Mouse (Mus musculus) cerebellum, adult 8-10 months (tissue): ENCODE measurements around the gene Hnrnpa2b1.

Experiments
- DNase-seq: peaks from one replicate; pipeline ENCODE4 v3.0.0; 2022

Gene Hnrnpa2b1

DNA sequence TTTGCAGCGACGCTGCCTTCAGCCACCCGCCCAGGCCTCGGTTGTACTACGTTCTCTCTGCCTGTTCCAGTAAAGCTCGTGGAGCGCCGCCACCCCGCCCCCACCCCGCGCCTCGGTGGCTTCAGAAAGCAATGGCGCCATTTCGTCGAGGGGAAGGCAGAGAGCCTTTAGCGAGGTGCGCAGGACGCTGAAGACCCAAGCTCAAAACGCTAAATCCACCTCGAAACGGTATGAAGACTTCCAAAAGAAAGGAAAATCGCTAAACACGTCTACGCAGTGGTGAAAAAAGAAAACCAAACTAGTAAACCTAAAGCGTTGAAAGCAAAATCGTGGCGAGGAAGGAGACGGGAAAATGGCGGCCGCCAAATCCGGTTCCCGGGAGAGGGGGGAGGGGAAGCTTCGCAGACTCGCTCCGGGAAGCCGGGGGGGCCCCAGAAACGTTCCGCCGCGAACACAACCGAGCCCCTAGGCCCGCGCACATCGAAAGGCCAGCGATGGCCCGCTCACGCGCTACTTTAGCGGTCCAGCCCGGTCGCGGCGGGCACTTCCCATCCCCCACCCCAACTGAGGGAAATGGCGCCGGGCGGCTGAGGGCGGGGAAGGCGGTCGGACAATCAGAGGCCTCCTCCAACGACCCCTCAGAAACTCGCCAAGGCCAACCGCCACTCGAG is 668 bp downstream of the Hnrnpa2b1 start:
- DNase-seq, result peak; percentile 79

DNA sequence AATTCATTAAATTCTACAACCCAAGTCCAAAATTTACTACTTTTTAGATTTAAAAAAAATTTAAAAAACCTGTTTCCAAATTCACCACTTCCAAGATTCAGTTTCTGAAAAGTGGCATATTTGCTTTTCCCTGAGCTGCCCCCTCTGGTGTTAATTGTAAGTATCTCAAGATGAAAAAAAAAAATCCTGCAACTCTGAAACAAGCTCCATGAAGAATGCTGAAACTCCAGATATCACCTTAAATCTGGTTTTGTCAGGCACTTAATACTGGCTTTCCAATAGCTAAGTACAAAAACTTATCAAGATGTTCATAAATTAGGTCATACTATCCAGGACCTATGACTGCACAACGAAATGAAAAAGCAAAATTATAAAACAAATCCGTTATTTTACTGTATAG is 2.0 kb downstream of the Hnrnpa2b1 start:
- no peak for DNase-seq

DNA sequence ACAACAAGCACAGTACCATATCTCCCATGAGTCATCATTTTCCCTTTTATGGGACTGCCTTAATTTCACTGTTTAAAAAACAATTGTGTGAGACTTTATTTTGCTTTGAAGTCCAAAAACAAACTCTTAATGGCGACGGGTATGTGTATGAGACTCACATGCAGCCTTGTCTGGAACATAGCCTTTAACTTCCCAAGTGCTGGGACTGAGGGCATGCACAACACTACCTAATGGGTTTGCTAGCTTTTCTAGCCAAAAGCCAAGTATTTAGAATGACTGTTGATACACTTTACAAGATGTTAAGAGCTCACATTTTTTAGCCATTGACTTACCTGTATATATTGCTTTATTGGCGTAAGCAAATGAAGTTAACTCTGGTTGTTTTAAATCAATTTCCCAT is 9.3 kb downstream of the Hnrnpa2b1 start:
- DNase-seq, result no peak

DNA sequence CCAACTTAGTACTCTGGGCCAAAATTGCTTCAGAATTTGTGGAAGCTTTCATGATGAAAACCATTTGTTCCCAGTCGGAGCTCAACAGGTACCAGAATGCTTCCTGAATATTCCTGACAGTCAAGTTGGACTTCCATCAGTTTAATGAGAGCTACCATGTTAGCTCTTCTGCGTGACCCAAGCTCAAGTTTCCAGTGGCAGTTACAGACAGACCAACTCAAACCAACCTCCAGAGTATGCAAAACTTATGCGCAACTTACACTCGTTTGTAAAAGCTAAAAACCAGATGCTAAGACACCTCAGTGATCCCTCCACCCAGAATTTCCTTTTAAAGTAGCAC is 9.7 kb downstream of the Hnrnpa2b1 start:
- DNase-seq, result no peak

DNA sequence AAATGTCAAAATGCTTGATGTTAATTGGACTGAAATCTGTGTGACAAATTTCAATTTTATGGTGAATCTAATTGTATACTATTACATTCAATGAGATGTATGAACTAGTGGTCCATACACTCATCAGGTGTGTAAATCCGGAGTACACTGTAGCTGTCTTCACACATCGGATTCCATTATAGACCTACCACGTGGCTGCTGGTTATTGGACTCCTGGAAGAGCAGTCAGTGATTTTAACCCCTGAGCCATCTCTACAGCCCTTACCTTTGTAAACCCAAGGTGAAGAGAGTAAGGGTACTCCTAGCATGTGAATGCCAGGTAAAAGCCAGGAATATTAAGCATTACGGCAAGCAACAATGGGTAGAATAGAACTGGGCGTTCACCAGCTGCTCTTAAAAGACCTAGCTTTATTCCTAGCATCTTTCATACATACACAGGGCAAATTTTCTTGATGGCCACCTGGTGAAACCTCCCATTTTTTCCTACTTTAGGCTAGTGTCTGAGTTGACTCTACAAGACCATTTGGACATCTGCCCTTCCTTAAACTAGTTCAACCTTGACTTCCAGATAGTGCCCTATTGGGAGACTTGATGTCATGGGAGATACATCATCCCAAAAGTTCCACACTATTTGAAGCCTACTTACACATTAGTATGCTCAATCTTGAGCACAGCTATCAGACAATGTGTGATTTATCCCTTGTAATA is 10.2 kb downstream of the Hnrnpa2b1 start:
- DNase-seq, result no peak

DNA sequence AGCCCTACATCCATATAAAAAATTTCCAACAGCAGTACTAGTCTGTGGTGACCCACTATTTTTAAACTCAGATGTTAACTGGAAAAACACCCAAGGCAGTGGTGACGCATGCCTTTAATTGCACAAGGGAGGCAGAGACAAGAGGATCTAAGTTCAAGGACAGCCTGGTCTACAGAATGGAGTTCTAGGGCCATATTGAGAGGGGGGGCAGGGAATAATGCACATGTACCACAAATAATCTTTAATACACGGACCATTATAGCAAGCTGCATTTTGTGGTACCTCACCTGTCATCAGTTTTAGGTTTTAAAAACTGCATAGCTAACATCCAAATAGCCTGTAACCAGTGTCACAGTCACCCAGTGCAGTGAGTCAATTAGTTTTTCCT is 10.8 kb downstream of the Hnrnpa2b1 start:
- DNase-seq, result no peak

DNA sequence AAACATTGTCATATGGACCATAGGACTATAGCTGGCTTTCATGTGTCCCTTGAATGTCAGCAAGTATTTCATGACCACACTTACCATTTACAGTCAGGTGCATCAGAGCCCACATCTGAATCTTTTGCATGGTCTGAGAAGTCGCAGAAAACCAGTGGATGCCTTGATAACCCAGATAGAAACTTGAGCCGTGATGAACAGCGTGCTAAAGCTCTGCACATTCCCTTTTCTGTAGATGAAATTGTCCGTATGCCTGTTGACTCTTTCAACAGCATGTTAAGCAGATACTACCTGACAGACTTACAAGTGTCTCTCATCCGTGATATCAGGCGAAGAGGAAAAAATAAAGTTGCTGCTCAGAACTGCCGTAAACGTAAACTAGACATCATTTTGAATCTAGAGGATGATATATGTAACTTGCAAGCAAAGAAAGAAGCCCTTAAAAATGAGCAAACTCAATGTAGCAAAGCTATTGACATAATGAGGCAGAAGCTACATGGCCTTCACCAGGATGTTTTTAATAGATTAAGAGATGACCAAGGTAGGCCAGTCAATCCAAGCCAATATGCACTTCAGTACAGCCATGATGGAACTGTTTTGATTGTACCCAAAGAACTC is 11.8 kb downstream of the Hnrnpa2b1 start:
- DNase-seq, result no peak

DNA sequence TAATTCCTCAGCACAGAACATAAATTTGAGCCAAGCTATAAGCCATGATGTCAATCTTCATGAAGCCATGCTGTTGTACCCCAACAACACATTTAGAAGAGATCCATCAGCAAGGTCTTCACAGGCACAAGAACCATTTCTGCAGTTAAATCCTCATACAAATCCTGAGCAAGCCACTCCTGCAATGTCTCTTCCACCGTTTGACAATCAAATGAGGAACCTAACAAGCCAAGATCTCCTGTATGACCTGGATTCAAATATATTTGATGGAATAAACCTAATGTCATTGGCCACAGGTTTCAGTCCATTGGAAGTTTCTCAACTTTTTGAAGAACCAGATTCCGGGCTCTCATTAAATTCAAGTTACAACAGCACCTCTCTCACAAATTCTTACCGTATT is 12.4 kb downstream of the Hnrnpa2b1 start:
- DNase-seq, result no peak

DNA sequence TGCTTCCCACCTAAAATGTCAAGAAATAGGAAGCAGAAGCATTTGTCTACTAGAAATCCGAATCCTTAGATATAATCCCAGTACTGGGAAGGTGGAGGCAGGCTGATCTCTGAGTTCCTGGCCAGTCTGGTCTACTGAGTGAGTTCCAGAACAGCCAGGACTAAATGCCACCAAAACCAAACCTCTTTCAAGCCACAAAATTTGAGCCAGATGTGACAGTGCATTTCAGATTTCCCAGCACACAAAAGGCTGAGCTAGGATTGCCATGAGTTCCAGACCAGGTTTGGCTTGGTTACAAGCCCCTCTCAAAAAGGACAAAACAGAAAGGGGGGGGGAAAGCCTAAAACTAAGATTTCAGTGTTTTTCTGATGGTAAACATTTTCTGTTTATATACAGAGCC is 13.5 kb downstream of the Hnrnpa2b1 start:
- no peak for DNase-seq

DNA sequence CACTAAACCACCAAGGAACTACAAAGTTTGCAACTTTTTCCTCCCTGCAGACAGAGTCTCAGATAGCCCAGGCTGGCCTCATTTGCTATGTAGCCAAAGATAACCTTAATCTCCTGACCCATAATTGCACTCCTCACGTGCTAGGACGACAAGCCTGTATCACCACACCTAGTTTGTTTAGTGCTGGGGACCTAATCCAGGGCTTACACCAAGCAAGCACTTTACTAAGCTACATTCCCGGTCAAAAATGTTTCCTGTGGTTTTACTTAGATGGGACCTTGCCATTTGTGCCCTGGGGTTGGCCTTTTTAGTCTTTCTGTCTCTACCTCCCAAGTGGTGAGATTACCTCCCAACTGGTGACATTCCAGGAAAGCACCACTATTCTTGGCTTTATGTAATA is 14.7 kb downstream of the Hnrnpa2b1 start:
- DNase-seq, result no peak

DNA sequence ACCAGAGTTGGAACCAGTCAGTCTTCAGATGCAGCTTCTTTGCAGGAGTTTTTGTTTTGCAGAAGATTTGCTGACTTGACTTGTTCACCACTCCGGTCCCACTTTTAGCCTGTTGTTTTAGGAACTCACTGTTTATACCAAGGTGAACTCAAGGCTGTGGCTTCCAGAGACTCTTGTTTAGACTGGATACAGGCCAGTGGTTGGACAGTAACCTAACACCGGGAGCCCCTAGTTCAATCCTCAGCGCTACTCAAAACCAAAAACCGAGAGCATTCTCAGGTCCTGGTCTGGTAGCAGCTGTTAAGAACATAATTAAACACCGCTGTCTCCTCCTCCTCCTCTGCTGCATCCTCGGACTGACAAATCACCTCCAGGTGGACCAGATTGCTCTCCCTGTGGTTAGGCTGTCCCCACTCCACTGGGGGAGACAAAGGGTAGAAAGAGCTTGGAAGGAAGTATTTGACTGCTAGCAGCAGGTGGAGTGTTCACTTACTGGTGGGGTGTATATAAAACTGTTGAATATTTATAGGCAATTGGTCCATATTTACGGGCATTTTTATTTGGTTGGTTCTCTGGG is 16.7 kb downstream of the Hnrnpa2b1 start:
- DNase-seq, result no peak

DNA sequence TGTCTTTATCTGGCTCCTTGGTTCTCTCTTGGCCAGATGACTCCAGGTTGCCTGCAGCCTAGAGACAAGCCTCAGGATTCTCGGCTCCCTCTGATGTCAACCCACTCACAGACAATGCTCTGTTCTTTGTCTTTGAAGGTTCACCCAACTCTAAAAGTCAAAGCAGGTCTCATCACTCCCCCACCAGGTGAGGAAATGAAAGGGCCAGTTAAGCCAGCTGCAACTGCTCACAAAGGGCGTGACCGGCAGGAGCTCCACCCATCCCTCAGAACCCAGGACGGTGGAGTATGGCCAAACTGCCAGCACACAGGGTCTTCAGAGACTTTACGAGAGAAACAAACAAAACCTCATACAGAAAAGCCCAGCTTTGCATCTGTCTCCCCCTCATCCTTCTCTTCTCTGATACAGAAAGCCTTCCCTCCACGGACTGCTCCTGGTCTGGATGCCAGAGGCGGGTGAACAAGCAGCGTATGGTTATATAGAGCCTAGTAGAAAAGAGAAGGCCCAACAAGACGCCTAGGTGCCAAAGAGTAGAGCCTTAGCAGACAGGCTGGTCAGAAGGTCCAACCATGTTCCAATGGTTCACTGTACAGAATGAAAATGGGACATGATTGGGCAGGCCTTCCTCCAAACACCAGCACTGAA is 27.4 kb downstream of the Hnrnpa2b1 start:
- DNase-seq, result no peak

DNA sequence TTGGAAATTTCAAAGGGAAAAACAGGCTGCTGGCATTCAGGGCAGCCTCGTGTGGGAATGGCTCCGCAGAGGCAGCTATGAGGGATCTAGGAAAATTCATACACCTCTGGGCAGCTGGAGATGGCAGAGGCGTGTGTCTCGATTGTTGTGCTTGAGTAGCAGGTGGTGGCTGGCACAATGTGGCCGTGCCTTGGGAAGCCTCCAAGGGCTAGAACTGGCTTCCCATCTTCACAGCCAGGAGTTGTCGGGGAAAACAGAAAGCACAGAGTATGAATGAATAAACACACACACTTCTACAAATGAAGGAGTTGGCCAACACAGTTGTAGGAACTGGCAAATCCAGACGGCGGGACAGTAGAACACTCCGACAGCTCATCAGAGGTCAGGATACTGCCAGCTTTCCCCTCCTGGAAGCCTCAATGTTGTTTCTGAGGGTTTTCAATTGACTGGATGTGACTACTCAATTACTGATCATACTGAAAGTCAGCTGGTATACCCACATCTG is 30.8 kb downstream of the Hnrnpa2b1 start:
- no peak for DNase-seq

DNA sequence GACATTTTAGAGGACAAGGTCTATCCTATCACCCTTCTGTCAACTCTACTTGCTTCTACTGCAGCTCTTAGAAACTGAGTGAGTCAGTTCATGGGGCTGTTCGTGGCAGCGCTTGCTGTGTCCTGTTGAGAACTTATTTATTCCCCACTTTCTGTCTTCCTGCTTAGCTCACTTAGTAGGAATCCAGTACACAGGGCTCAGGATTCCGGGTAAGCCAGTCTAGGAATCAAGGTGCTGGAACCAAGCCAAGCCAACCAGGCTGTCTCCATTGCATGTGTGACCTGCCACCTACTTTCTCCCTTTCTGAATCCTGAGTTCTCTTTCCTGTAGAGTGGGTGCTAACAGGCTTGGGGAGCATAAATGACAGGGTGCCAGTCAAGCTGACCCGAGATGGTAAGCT is 32.0 kb downstream of the Hnrnpa2b1 start:
- DNase-seq, result no peak

DNA sequence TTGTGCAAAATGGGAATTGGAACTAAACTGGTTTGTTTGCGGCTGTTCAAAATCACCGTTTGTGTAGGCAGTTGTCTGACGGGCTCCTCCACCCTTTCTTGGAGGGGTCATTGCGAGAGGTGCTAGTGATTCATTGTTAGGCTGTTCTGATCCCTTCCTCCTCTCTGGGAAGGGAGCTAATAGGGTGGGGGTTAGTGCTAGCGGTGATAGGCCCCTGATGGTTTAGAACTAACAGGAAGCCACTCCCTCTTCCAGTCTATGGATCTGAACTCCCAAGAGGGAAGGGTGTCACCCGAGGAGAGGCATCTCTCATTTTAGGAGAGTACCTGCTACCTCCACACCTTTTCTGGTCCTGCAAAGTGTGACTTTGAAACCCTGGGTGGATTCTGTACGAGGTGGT is 35.4 kb downstream of the Hnrnpa2b1 start:
- no peak for DNase-seq

DNA sequence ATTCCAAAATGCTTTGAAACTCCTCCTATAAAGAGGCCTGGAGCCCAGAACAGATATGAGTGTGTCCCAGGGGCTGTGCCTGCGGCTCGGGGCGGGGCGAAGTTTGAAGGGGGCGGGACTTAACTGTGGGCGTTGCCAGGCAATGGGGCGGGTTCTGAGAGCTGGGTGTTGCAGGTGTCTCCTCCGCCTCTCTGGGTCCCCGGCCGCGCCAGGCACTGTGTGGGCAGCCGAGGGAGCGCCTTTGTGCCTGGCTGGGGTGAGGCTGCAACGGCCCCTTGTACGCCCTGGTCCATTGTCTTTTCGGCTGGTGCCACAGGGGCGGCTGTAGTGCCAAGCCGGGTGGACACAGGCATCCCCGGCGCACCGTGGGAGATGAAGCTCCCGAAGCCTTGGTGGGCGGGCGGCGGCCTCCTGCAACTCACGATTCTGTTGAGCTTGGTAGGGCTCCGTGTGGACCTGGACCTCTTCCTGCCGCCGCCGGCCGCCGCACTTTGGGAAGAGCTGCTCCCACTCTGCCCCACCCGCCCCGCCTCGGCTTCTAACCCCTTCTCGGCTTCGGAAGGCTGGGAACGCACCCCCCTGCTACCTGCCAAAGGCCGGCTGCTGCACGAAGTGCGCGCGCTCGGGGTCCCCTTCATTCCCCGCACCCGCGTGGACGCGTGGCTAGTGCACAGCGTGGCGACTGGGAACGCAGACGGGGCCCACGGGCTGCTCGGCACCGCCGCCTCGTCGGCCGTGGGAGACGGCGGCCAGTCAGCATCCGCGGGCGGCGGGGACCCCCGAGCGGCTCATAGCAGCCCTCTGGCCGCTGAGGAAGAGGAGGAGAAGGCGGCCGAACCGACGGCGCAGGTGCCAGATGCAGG is 36.9 kb downstream of the Hnrnpa2b1 start, which contains the start of gene Nfe2l3:
Gene Nfe2l3 (plus strand): TSS at position 136 of the 863 bp plus-strand sequence.
- DNase-seq, result no peak

DNA sequence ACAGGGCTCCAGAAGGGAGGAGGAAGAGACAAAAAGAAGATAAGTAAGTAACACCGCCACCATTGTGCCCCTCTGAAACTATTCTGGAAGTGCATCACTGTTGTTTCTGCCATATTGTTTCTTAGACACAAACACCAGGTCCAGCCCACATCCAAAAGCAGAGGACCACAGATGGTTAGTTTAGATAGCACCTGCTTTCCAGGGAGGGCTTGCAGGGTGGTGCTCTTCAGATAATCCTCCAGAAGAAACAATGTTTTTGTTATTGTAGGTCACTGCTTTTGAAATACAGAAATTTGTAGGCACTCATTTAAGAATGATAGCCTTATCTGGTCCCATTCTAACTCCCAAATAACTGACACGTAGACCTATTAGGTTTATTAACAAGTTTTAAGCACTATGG is 45.2 kb downstream of the Hnrnpa2b1 start:
- DNase-seq, result no peak

DNA sequence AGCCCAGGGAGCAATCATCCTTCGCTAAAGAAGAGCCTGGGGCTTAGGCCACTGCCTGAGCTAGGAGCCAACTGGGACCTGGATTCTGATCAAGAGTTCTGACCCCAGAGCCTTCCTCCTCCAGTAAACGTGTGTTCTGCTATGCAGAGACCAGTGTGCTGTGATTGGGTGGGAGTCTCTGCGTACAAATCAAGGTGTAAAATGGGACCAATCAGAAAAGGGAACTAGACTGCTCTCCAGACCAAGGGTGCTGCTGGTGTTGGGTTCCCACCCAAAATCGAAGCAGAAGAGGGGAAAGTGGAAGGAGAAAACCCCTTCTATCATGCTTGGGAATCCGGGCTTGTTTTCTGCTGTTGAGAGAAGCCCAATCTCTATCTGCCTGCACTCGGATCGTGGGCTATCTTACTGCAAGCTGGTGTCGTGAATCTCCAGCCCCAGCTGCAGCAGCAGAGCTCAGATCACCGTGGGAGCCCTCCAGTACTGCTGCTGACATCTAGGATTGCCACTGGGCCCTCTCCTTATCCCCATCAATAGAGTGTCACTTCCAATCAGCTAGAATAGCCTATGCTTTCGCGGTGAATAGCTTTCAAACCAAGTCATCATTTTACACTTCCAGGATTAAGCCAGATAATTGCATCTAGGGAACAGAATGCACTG is 46.1 kb downstream of the Hnrnpa2b1 start:
- no peak for DNase-seq

DNA sequence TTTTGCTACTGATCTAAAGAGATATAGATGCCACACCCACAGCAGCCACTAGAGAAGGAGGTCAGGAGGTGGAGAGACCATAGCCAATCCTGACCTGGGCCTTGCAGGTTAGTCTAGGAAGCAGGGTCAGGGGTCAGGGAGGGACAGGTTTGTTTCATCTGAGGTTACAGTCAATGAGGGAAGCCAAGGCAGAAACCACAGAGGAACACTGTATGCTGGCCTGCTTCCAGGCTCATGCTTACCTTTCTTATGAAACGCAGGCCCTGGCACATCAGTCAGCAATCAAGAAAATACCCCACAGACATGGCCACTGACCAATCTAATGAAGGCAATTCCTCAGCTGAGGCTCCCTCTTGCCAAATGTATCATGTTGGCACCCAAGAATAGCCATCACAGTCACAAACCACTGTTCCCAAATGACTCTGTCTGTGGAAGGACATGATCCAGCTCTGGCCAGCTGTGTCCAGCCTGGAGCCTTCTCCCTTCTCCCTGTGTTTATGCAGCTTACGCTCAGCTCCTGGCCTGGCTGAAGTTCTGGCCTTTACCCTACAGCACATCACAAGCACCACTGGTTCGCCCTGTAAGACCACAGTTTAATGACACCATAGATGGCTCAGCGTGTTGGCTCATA is 52.3 kb downstream of the Hnrnpa2b1 start:
- DNase-seq, result no peak

DNA sequence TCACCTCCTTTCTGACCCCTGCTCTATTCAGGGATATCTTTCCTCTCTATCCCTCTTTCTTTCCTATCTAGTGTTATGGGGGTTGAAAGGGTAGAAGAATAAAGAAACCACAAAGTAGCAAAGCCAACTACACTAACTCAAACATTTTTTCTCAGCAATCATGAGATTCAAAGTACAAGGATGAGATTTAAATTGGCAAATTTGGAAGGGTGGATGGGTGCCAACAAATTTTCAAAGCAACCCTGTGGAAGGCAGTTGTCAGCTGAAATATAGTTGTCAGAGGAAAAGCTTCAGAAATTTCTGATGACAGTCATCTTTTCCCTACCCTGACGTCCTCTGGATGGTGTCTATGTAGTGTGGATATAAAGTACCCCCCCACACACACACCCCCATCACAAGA is 53.3 kb downstream of the Hnrnpa2b1 start:
- DNase-seq, result no peak
